Mouse (Mus musculus): ENCODE measurements around the gene Ssna1. TPM values are rescaled to one million over a fixed set of nuclear protein-coding genes. Genes with fewer than 3 reads are reported as not detected.

Gene Ssna1
- polyA plus RNA-seq, 1 experiment from 2014 or later, result 247 TPM

GRCm38 (mm10) chr2:25224766-25225752, 47.2 kb downstream of the Ssna1 start:
- Histone ChIP-seq H3K4me2 (peak overlapping the region; percentile 55), H3K9me3 (ENCODE audit: control insufficient read depth, low read length) (no peaks in the 10 kb centered on the region), H3K27ac (ENCODE audit: low read depth, low read length) (peak overlapping the region; percentile 97), H3K36me3 (ENCODE audit: control insufficient read depth, insufficient read depth, low read length) (no peaks in the 10 kb centered on the region), H3K27me3 (ENCODE audit: control insufficient read depth, insufficient read depth, low read length) (no peaks in the 10 kb centered on the region), H3K4me1 (ENCODE audit: control insufficient read depth, insufficient read depth, low read length) (peaks cover 13% of the 10 kb centered on the region), H3K9ac (ENCODE audit: low read length) (peak overlapping the region; percentile 74), H3K4me3 (ENCODE audit: low read depth, low read length) (peak overlapping the region; percentile 97)
- DNase-seq (ENCODE audit: low spot score, missing footprints) (peak; percentile 99), ATAC-seq (ENCODE audit: low FRiP score) (peak; percentile 97)
- 2% methylated on average over 41 of the region's 41 CpGs for WGBS

GRCm38 (mm10) chr2:25224492-25224765, 47.8 kb downstream of the Ssna1 start, which contains the start of gene Tubb4b:
Tubb4b (minus strand) TSS chr2:25224702.
- Histone ChIP-seq H3K9me3 (ENCODE audit: control insufficient read depth, low read length) (no peaks in the 10 kb centered on the region), H3K4me2 (peak within 1 kb of the TSS; percentile 93), H3K9ac (ENCODE audit: low read length) (peak within 1 kb of the TSS; percentile 92), H3K4me3 (ENCODE audit: low read depth, low read length) (peak within 1 kb of the TSS; percentile 97), H3K4me1 (ENCODE audit: control insufficient read depth, insufficient read depth, low read length) (peaks cover 13% of the 10 kb centered on the region), H3K27me3 (ENCODE audit: control insufficient read depth, insufficient read depth, low read length) (no peaks in the 10 kb centered on the region), H3K27ac (ENCODE audit: low read depth, low read length) (peak within 1 kb of the TSS; percentile 97), H3K36me3 (ENCODE audit: control insufficient read depth, insufficient read depth, low read length) (no peaks in the 10 kb centered on the region)
- ATAC-seq (ENCODE audit: low FRiP score) (no peak), DNase-seq (ENCODE audit: low spot score, missing footprints) (no peak)
- under 1% methylated on average over 17 of the region's 17 CpGs for WGBS

GRCm38 (mm10) chr2:25223681-25224491, 48.4 kb downstream of the Ssna1 start:
- Histone ChIP-seq H3K36me3 (ENCODE audit: control insufficient read depth, insufficient read depth, low read length) (no peaks in the 10 kb centered on the region), H3K4me3 (ENCODE audit: low read depth, low read length) (peak overlapping the region; percentile 97), H3K4me2 (peak overlapping the region; percentile 93), H3K27me3 (ENCODE audit: control insufficient read depth, insufficient read depth, low read length) (no peaks in the 10 kb centered on the region), H3K9ac (ENCODE audit: low read length) (peak overlapping the region; percentile 92), H3K27ac (ENCODE audit: low read depth, low read length) (peak overlapping the region; percentile 85), H3K9me3 (ENCODE audit: control insufficient read depth, low read length) (no peaks in the 10 kb centered on the region), H3K4me1 (ENCODE audit: control insufficient read depth, insufficient read depth, low read length) (peaks cover 13% of the 10 kb centered on the region)
- DNase-seq (ENCODE audit: low spot score, missing footprints) (peak; percentile 93), ATAC-seq (ENCODE audit: low FRiP score) (peak; percentile 46)
- WGBS, result 3% methylated on average over 53 of the region's 53 CpGs

GRCm38 (mm10) chr2:25221331-25221772, 50.9 kb downstream of the Ssna1 start:
- Histone ChIP-seq H3K27me3 (ENCODE audit: control insufficient read depth, insufficient read depth, low read length) (no peaks in the 10 kb centered on the region), H3K4me3 (ENCODE audit: low read depth, low read length) (no peak overlapping the region), H3K27ac (ENCODE audit: low read depth, low read length) (no peak overlapping the region), H3K9ac (ENCODE audit: low read length) (no peak overlapping the region), H3K36me3 (ENCODE audit: control insufficient read depth, insufficient read depth, low read length) (no peaks in the 10 kb centered on the region), H3K4me1 (ENCODE audit: control insufficient read depth, insufficient read depth, low read length) (peaks cover 16% of the 10 kb centered on the region), H3K4me2 (no peak overlapping the region), H3K9me3 (ENCODE audit: control insufficient read depth, low read length) (no peaks in the 10 kb centered on the region)
- peak; percentile 81 for DNase-seq (ENCODE audit: low spot score, missing footprints)
- 73% methylated on average over 5 of the region's 5 CpGs for WGBS
- ATAC-seq (ENCODE audit: low FRiP score), result no peak

Other genes with a start within 250 kb of the Ssna1 start
- 34.2 and 34.7 TPM in 2 replicates for gene Nsmf, start 218.1 kb downstream of the Ssna1 start, polyA plus RNA-seq (2014; fragmentation: Nextera tagmentation; extraction: Ambion mirVana)
- gene Entpd8, start 192.1 kb downstream of the Ssna1 start, polyA plus RNA-seq (2014; fragmentation: Nextera tagmentation; extraction: Ambion mirVana), result not detected in 2 replicates
- not detected in 2 replicates for gene Noxa1, start 177.3 kb downstream of the Ssna1 start, polyA plus RNA-seq (2014; fragmentation: Nextera tagmentation; extraction: Ambion mirVana)
- gene Nrarp, start 91.7 kb downstream of the Ssna1 start, polyA plus RNA-seq (2014; fragmentation: Nextera tagmentation; extraction: Ambion mirVana), result 60.3 and 63.9 TPM in 2 replicates
- gene Tor4a, start 75.6 kb downstream of the Ssna1 start, polyA plus RNA-seq (2014; fragmentation: Nextera tagmentation; extraction: Ambion mirVana), result 1.4 and 1.5 TPM in 2 replicates
- 96.4 and 102 TPM in 2 replicates for gene Nelfb, start 60.9 kb downstream of the Ssna1 start, polyA plus RNA-seq (2014; fragmentation: Nextera tagmentation; extraction: Ambion mirVana)
- not detected in 2 replicates for gene Stpg3, start 57.8 kb downstream of the Ssna1 start, polyA plus RNA-seq (2014; fragmentation: Nextera tagmentation; extraction: Ambion mirVana)
- gene Fam166a, start 53.7 kb downstream of the Ssna1 start, polyA plus RNA-seq (2014; fragmentation: Nextera tagmentation; extraction: Ambion mirVana), result 0.94 TPM in 1 of 2 replicates, not detected in the other
- 535 and 571 TPM in 2 replicates for gene Tubb4b, start 47.7 kb downstream of the Ssna1 start, polyA plus RNA-seq (2014; fragmentation: Nextera tagmentation; extraction: Ambion mirVana)
- not detected in 2 replicates for gene Slc34a3, start 38.1 kb downstream of the Ssna1 start, polyA plus RNA-seq (2014; fragmentation: Nextera tagmentation; extraction: Ambion mirVana)
- not detected in 2 replicates for gene Rnf224, start 35.7 kb downstream of the Ssna1 start, polyA plus RNA-seq (2014; fragmentation: Nextera tagmentation; extraction: Ambion mirVana)
- gene Rnf208, start 30.2 kb downstream of the Ssna1 start, polyA plus RNA-seq (2014; fragmentation: Nextera tagmentation; extraction: Ambion mirVana), result 24.4 and 26.9 TPM in 2 replicates
- 0.32 TPM in 1 of 2 replicates, not detected in the other for gene Cysrt1, start 30.0 kb downstream of the Ssna1 start, polyA plus RNA-seq (2014; fragmentation: Nextera tagmentation; extraction: Ambion mirVana)
- gene AL732309.1, start 25.6 kb downstream of the Ssna1 start, polyA plus RNA-seq (2014; fragmentation: Nextera tagmentation; extraction: Ambion mirVana), result 3.3 and 4.1 TPM in 2 replicates
- gene Tmem203, start 17.0 kb downstream of the Ssna1 start, polyA plus RNA-seq (2014; fragmentation: Nextera tagmentation; extraction: Ambion mirVana), result 14.7 and 16.0 TPM in 2 replicates
- 2.4 and 4.5 TPM in 2 replicates for gene Tprn, start 9.8 kb downstream of the Ssna1 start, polyA plus RNA-seq (2014; fragmentation: Nextera tagmentation; extraction: Ambion mirVana)
- 105 and 117 TPM in 2 replicates for gene Anapc2, start within 50 bp of the Ssna1 start, polyA plus RNA-seq (2014; fragmentation: Nextera tagmentation; extraction: Ambion mirVana)
- not detected in 2 replicates for gene Tmem210, start 15.7 kb upstream of the Ssna1 start, polyA plus RNA-seq (2014; fragmentation: Nextera tagmentation; extraction: Ambion mirVana)
- not detected in 2 replicates for gene Lrrc26, start 17.5 kb upstream of the Ssna1 start, polyA plus RNA-seq (2014; fragmentation: Nextera tagmentation; extraction: Ambion mirVana)
- gene Grin1, start 46.7 kb upstream of the Ssna1 start, polyA plus RNA-seq (2014; fragmentation: Nextera tagmentation; extraction: Ambion mirVana), result 2.4 and 2.6 TPM in 2 replicates
- 87.2 and 88.1 TPM in 2 replicates for gene Man1b1, start 59.9 kb upstream of the Ssna1 start, polyA plus RNA-seq (2014; fragmentation: Nextera tagmentation; extraction: Ambion mirVana)
- 15.9 and 16.0 TPM in 2 replicates for gene Dpp7, start 83.9 kb upstream of the Ssna1 start, polyA plus RNA-seq (2014; fragmentation: Nextera tagmentation; extraction: Ambion mirVana)
- 3.4 and 6.7 TPM in 2 replicates for gene Uap1l1, start 93.2 kb upstream of the Ssna1 start, polyA plus RNA-seq (2014; fragmentation: Nextera tagmentation; extraction: Ambion mirVana)
- gene Sapcd2, start 99.9 kb upstream of the Ssna1 start, polyA plus RNA-seq (2014; fragmentation: Nextera tagmentation; extraction: Ambion mirVana), result 47.9 and 53.3 TPM in 2 replicates
- gene Entpd2, start 123.4 kb upstream of the Ssna1 start, polyA plus RNA-seq (2014; fragmentation: Nextera tagmentation; extraction: Ambion mirVana), result 0.12 and 0.23 TPM in 2 replicates
- gene Npdc1, start 126.9 kb upstream of the Ssna1 start, polyA plus RNA-seq (2014; fragmentation: Nextera tagmentation; extraction: Ambion mirVana), result 101 and 106 TPM in 2 replicates
- gene Fut7, start 150.8 kb upstream of the Ssna1 start, polyA plus RNA-seq (2014; fragmentation: Nextera tagmentation; extraction: Ambion mirVana), result not detected in 2 replicates
- gene Abca2, start 156.3 kb upstream of the Ssna1 start, polyA plus RNA-seq (2014; fragmentation: Nextera tagmentation; extraction: Ambion mirVana), result 5.2 and 5.4 TPM in 2 replicates
- 0.18 and 0.25 TPM in 2 replicates for gene Clic3, start 184.4 kb upstream of the Ssna1 start, polyA plus RNA-seq (2014; fragmentation: Nextera tagmentation; extraction: Ambion mirVana)
- 21.9 and 23.2 TPM in 2 replicates for gene Paxx, start 188.7 kb upstream of the Ssna1 start, polyA plus RNA-seq (2014; fragmentation: Nextera tagmentation; extraction: Ambion mirVana)
- 0.26 TPM in 1 of 2 replicates, not detected in the other for gene Ptgds, start 197.6 kb upstream of the Ssna1 start, polyA plus RNA-seq (2014; fragmentation: Nextera tagmentation; extraction: Ambion mirVana)
- gene Lcn12, start 221.5 kb upstream of the Ssna1 start, polyA plus RNA-seq (2014; fragmentation: Nextera tagmentation; extraction: Ambion mirVana), result not detected in 2 replicates
- gene Fbxw5, start 228.3 kb upstream of the Ssna1 start, polyA plus RNA-seq (2014; fragmentation: Nextera tagmentation; extraction: Ambion mirVana), result 65.9 and 66.4 TPM in 2 replicates
- gene C8g, start 229.3 kb upstream of the Ssna1 start, polyA plus RNA-seq (2014; fragmentation: Nextera tagmentation; extraction: Ambion mirVana), result 3.6 TPM in 2 replicates

All from midbrain, embryonic 11.5 days (tissue).